Mouse (Mus musculus) neural tube, postnatal 0 days (tissue): Measurements from ENCODE around the gene Mum1l1. TPM values are rescaled to one million over a fixed set of nuclear protein-coding genes. Genes with fewer than 3 reads are reported as not detected.

Source experiments
- polyA plus RNA-seq: library from polyadenylated mRNA; unstranded; fragments of >200 nt; fragmentation: Nextera tagmentation; extraction: Ambion mirVana; gene quantifications from 2 replicates; pipeline ENCODE4 v1.2.1, GENCODE M21; 2015

The Mum1l1 gene
- 12.3 and 12.4 TPM in 2 replicates for polyA plus RNA-seq

GRCm38 (mm10) chrX:139209829-139210225, at the start of gene Mum1l1:
Gene Mum1l1 (plus strand): TSS chrX:139210042.

GRCm38 (mm10) chrX:139178928-139179327, 30.9 kb upstream of the Mum1l1 start, which contains the start of gene 4933428M09Rik:
Gene 4933428M09Rik (plus strand): TSS chrX:139179228.

Other genes starting within 250 kb of the Mum1l1 start
- gene Serpina7, start 124.8 kb upstream of the Mum1l1 start, polyA plus RNA-seq = not detected in 2 replicates
- gene 4930513O06Rik, start 123.8 kb upstream of the Mum1l1 start, polyA plus RNA-seq = not detected in 2 replicates
- gene 4933428M09Rik, start 30.8 kb upstream of the Mum1l1 start, polyA plus RNA-seq = not detected in 2 replicates
- gene Trap1a, start 123.6 kb downstream of the Mum1l1 start, polyA plus RNA-seq = not detected in 2 replicates